26 mouse cellular contexts compared by ENCODE assay signal in genomic region chr4:32535626-32536025, GRCm38 (mm10).
"Had no signal": no experiment of that assay in that cellular context is flagged by ENCODE, and none has a peak within 500 bp of the region (broad histone marks: within the 10 kb centered on the region; RNA-seq: fewer than 3 reads in every experiment).

No protein-coding gene starts in this region.

- DNase-seq: forebrain, postnatal 0 days; gastrocnemius, postnatal 14 days; gastrocnemius, postnatal 36 days; heart, adult 18-20 months; heart, postnatal 14 days; heart, postnatal 36 days; kidney, adult 11 months; kidney, adult 2 months; kidney, adult 9 months; kidney, postnatal 14 days; kidney, postnatal 36 days; layer of hippocampus, adult 9-11 months; layer of hippocampus, postnatal 36 days; left cerebral cortex, postnatal 4 days; liver; liver, embryonic 13.5 days had no signal

- H3K4me2 ChIP-seq: heart, embryonic 13.5 days; heart, embryonic 15.5 days; hindbrain, embryonic 13.5 days; hindbrain, embryonic 15.5 days; intestine, embryonic 15.5 days; kidney, embryonic 15.5 days; limb, embryonic 12.5 days; liver, embryonic 11.5 days; liver, embryonic 13.5 days had no signal

- H3K36me3 ChIP-seq: heart, embryonic 13.5 days; heart, embryonic 15.5 days; hindbrain, embryonic 13.5 days; hindbrain, embryonic 15.5 days; intestine, embryonic 15.5 days; kidney, embryonic 15.5 days; limb, embryonic 12.5 days; liver, embryonic 13.5 days had no signal

- H3K9ac ChIP-seq: forebrain, postnatal 0 days; heart, embryonic 13.5 days; heart, embryonic 15.5 days; hindbrain, embryonic 13.5 days; hindbrain, embryonic 15.5 days; intestine, embryonic 15.5 days; kidney, embryonic 15.5 days; limb, embryonic 12.5 days; liver, embryonic 13.5 days had no signal

- H3K9me3 ChIP-seq: heart, embryonic 13.5 days; heart, embryonic 15.5 days; hindbrain, embryonic 13.5 days; hindbrain, embryonic 15.5 days; intestine, embryonic 15.5 days; kidney, embryonic 15.5 days; limb, embryonic 12.5 days; liver, embryonic 13.5 days had no signal

- H3K27ac ChIP-seq: hindbrain, embryonic 13.5 days; hindbrain, embryonic 15.5 days; hindbrain, postnatal 0 days; intestine, embryonic 15.5 days; kidney, embryonic 15.5 days; kidney, postnatal 0 days; liver, embryonic 13.5 days had no signal

- H3K27me3 ChIP-seq: heart, embryonic 13.5 days; heart, embryonic 15.5 days; hindbrain, embryonic 13.5 days; hindbrain, embryonic 15.5 days; intestine, embryonic 15.5 days; kidney, embryonic 15.5 days; limb, embryonic 12.5 days; liver, embryonic 13.5 days had no signal

- ATAC-seq: forebrain, postnatal 0 days; hindbrain, postnatal 0 days; intestine, embryonic 15.5 days had no signal

- H3K4me3 ChIP-seq: heart, embryonic 13.5 days; heart, embryonic 15.5 days; hindbrain, embryonic 13.5 days; hindbrain, embryonic 15.5 days; intestine, embryonic 15.5 days; kidney, embryonic 15.5 days; limb, embryonic 12.5 days; liver, embryonic 13.5 days had no signal
